Mouse (Mus musculus) lung, postnatal 36 days (tissue): Measurements from ENCODE around the gene Clcn6.
A peak's percentile ranks its signal among the peaks of the same experiment; 100 is the strongest.

ENCODE experiments used
- DNase-seq: peaks from one replicate; pipeline ENCODE4 v3.0.0; 2022; ENCODE audit warnings: mixed read lengths

Clcn6 gene

DNA sequence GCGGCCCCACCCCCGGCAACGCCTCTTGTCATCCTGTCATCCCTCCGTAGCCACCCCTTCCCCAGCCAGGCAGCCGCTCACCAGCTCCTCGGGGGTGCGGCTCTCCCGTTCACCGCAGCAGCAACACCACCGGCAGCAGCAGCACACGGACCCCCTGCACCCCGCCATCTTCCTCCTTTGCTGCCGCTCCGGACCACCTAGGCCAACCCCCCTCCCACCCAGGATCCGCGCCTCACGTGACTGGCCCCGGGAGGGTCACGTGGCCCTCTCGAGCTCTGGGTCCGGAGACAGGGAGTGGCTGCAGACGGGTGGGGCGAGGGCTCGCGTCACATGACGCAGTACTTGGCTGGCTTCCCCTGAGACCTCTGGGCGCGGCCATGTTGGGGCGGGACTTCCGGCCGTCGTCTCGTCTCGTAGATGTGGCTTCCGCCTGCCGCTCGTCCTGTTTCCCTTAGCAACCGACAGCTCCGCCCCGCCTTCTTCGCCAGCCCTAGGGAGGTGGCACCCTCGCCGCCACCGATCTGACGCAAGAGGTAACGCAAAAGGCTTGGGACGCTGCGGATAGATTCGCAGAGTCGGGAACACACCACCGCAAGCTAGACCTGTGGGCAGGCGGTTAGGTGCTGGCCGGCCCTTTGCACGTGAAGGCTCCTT lies at the start of gene Clcn6, which contains the start of gene Mthfr:
Gene Clcn6 (minus strand): TSS at position 222 of the 654 bp plus-strand sequence.
Gene Mthfr (plus strand): TSS at position 478 of the 654 bp plus-strand sequence.
- peak; percentile 99 for DNase-seq

- peak; percentile 97 for DNase-seq
Measured at GRCm38 (mm10) chr4:148087907-148088527, 49.4 kb upstream of the Clcn6 start, which contains the start of gene Agtrap. Gene Agtrap, minus strand, starts transcription at chr4:148088031.

DNA sequence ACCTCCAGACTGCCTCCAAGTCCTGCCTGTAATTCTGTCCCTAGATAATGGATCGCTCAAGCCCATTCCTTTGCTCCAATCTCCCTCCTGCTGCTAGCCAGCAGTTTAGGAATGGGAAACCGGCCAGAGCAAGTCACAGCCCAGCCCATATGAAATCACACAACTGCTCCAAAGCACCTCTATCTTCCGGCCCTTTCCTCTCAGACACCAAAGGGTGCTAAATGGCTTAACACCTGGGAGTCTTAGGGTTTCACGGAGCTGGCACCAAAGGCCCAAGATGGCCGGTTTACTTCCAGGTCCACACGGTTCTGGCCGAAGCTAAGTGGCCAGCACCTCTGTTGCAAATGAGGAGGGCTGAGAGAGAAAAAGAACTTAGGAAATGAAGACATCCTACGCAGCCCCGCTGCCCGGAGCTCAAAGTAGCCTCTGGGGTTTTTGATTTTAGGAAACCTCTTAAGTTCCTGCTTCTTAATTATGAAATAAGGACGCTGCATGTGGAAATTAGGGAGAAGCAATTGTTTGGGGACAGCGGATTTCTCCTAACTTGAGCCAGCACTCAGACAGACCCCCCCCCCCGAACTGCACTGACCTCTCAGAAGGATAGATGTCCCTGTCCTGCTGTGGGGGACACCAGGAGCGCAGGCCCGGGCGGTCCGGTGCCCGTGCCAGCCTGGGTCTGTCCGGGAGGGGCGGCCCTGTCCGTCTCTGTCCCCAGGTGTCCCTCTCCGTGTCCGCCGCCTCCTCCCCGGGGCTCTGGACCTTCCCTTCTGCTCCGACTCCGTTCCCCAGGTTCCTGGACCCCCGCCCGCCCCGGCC lies 48.7 kb upstream of the Clcn6 start:
- DNase-seq = peak; percentile 50

- no peak for DNase-seq
Measured at GRCm38 (mm10) chr4:148085907-148086305, 47.3 kb upstream of the Clcn6 start.

- peak; percentile 58 for DNase-seq
Measured at GRCm38 (mm10) chr4:148085131-148085906, 46.7 kb upstream of the Clcn6 start.

- peak; percentile 79 for DNase-seq
Measured at GRCm38 (mm10) chr4:148084261-148084714, 45.7 kb upstream of the Clcn6 start.

DNA sequence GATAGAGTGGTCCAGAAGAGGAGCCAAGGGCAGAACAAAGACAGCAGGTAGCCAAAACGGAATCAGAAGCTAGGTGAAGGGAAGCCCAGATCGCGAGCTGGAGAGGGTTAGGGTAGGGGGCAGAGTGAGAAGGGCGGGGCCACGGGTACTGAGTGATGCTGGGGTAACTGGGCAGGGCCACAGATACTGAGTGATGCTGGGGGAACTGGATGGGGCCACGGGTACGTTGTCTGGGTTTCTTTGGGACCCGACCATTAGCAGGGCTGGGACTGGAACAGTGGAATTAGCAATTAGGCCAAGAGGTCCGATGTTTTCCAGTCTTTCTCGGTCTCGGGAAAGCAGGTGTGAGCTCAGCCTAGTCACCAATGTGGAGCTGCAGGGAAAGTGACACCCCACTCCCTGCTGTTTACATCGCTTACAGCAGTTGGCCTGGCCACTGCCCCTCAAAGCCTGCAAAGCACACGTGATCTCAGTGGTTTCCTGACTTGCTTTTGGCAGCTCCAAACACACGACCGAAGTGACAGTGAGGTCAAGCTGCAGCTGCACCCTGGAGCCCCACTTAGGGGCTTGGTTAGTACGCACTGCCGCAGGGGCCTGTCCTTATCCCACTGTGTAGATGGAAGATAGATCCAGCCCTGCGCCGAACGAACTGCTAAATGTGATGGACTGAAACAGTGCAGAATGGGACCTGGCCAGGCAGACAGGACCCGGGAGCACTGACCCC lies 44.7 kb upstream of the Clcn6 start:
- DNase-seq = peak; percentile 67

- peak; percentile 76 for DNase-seq
Measured at GRCm38 (mm10) chr4:148082257-148083044, 43.8 kb upstream of the Clcn6 start.

GRCm38 (mm10) chr4:148081201-148081600 lies 42.6 kb upstream of the Clcn6 start:
- no peak for DNase-seq

GRCm38 (mm10) chr4:148080597-148080973 lies 42.0 kb upstream of the Clcn6 start:
- DNase-seq = no peak

- DNase-seq = no peak
Measured at GRCm38 (mm10) chr4:148079944-148080596, 41.4 kb upstream of the Clcn6 start.

DNA sequence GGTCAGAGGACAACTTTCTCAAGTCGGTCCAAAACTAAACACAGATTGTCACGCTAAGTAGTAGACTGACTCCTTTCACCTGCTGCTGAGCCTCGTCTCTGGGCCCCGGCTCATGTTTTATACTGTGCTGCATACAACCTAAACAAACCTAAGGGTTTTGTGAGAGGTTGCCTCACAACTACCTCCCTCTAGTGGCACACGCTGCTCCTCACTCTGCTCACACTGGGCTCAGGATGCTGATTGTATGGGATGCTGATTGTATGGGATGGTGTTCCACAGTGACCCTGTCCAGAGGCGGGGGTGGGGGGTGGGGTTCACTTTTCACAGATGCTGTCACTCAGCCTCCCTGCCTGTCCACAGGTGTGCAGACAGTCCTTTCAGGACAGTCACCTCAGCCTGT lies 40.6 kb upstream of the Clcn6 start:
- no peak for DNase-seq

GRCm38 (mm10) chr4:148075881-148076280 lies 37.3 kb upstream of the Clcn6 start:
- no peak for DNase-seq

DNA sequence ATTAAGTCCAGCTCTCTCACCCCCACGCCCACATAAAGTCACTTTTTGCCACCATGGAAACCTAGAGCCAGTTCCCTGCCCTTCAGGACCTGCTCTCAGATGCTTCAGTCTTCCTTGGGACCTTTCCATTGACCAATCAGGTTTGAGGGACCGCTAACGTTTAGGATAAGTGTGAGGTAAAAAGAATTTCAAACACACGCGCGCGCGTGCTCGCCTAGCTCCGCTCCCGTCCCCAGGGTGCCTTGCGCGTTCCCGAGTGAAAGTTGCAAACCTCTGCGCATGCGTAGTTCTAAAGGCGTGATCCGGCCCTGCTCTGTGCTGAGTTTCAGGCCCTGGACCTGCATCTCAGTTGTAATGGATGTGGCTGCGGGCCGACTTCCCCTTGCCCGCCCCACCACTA lies 36.6 kb upstream of the Clcn6 start:
- peak; percentile 81 for DNase-seq

DNA sequence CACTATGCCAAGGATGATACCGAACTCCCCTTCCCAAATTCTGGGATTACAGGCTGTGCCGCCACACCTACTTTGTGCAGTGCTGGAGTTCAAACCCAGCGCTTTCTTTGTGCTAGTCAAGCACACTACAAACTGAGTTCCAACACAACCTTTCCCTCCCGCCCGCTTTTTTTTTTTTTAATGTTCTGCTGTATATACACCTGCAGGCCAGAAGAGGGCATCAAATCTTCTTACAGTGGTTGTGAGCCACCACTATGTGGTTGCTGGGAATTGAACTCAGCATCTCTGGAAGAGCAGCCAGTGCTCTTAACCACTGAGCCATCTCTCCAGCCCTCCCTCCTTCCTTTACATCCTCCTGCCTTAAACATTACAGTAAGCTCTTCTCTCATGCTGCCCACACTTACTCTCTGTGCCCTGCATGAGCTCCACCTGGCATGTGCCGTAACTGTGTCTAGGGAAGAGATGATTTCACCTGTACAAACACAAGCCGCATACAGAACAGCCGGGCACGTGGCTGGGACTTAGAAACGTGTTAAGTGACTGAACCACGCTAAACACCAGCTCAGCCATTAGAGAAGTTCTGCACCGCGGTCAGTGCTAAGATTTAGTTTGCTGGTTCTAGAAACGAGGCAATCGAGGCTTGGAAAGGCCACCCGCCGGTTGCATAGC lies 36.0 kb upstream of the Clcn6 start:
- no peak for DNase-seq

GRCm38 (mm10) chr4:148071508-148071907 lies 32.9 kb upstream of the Clcn6 start:
- DNase-seq = no peak

- DNase-seq = no peak
Measured at GRCm38 (mm10) chr4:148069602-148070218, 31.1 kb upstream of the Clcn6 start.

DNA sequence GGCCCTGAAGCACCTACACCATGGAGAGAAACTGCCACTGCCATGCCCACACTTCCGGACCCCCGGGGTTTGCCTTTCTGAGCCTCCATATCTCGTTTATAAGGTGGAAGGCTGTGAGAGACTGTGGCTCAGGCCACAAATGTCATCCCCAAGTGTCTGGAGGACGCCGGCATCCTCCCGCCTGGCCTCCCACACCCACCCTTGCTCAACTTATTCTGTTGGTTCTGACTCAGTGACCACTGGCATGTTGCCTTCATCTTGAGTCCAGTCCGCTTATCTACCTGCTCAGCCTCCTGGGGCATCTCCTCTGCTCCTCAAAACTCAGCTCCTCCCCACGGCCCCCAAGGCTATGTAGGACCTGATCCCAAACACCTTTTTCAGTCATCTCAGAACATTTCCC lies 28.7 kb upstream of the Clcn6 start:
- DNase-seq = no peak

DNA sequence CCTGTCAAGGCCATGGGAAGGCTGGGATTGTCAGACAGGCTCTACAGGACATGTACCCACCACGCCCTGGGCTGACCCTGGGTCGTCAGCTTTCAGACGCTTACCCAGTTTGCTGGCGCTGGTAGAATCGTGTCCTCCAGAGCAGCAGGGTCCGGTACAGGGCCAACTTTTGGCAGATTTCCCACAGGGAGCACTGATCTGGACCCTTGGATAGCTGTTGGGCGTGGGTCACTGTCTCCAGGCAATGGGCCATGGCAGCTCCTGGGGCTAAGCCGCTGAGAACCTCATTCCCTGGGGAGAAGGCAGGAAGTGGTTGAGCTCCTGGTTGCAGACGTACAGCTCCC lies 27.8 kb upstream of the Clcn6 start:
- DNase-seq = no peak
